ENCODE assay signal across 8 mouse cellular contexts in genomic region chr15:78422046-78422956, GRCm38 (mm10). TPM values are rescaled to one million over a fixed set of nuclear protein-coding genes. Genes with fewer than 3 reads are reported as not detected.
DNase-seq lines count a peak whose midpoint lies in the region; ATAC-seq lines count a peak whose summit lies in the region.

No protein-coding gene starts in this region.

- peaks cover 3% of the 10 kb centered on the region; the same call in 1 of the 2 replicates for H3K4me1 ChIP-seq in embryonic facial prominence, embryonic 13.5 days
- H3K4me1 ChIP-seq in heart, embryonic 13.5 days, result peaks cover 4% of the 10 kb centered on the region; the same call in 1 of the 2 replicates
- peaks cover 4% of the 10 kb centered on the region for H3K4me1 ChIP-seq in neural tube, embryonic 15.5 days

- H3K4me3 ChIP-seq in embryonic facial prominence, embryonic 13.5 days, result no peak overlapping the region
- H3K4me3 ChIP-seq in heart, embryonic 13.5 days, result no peak overlapping the region
- H3K4me3 ChIP-seq in neural tube, embryonic 15.5 days (replicated peaks), result no peak overlapping the region

- H3K27me3 ChIP-seq in embryonic facial prominence, embryonic 13.5 days, result peaks cover 10% of the 10 kb centered on the region; the same call in 1 of the 2 replicates
- peaks cover 55% of the 10 kb centered on the region for H3K27me3 ChIP-seq in heart, embryonic 13.5 days (replicated peaks)
- no peaks in the 10 kb centered on the region for H3K27me3 ChIP-seq in neural tube, embryonic 15.5 days (replicated peaks)

- no peak overlapping the region for H3K9ac ChIP-seq in embryonic facial prominence, embryonic 13.5 days
- no peak overlapping the region for H3K9ac ChIP-seq in heart, embryonic 13.5 days
- no peak overlapping the region for H3K9ac ChIP-seq in neural tube, embryonic 15.5 days (replicated peaks)

- H3K4me2 ChIP-seq in embryonic facial prominence, embryonic 13.5 days, result peak overlapping the region; percentile 27; the same call in 1 of the 2 replicates
- H3K4me2 ChIP-seq in heart, embryonic 13.5 days, result peak overlapping the region; percentile 22; the same call in 1 of the 2 replicates
- H3K4me2 ChIP-seq in neural tube, embryonic 15.5 days, result peak overlapping the region; percentile 23; the same call in 1 of the 2 replicates

- 17% methylated on average over 15 of the region's 16 CpGs for WGBS in embryonic facial prominence, embryonic 13.5 days
- WGBS in heart, embryonic 13.5 days, result 16% methylated on average over 16 of the region's 16 CpGs
- 20% methylated on average over 16 of the region's 16 CpGs for WGBS in neural tube, embryonic 15.5 days

- peak; percentile 85 for DNase-seq in CD4-positive helper T cell, adult 2 months (ENCODE audit: low read depth, low spot score)
- DNase-seq in adrenal gland, postnatal 36 days, result peak; percentile 89 to 92
- peak; percentile 85 to 86 for DNase-seq in kidney, postnatal 25 days
- peak; percentile 80 to 89 for DNase-seq in lung, adult 18-20 months
- peak; percentile 95 for DNase-seq in testis, postnatal 10 days (ENCODE audit: low spot score)

- H3K9me3 ChIP-seq in embryonic facial prominence, embryonic 13.5 days, result no peaks in the 10 kb centered on the region
- no peaks in the 10 kb centered on the region for H3K9me3 ChIP-seq in heart, embryonic 13.5 days
- no peaks in the 10 kb centered on the region for H3K9me3 ChIP-seq in neural tube, embryonic 15.5 days (replicated peaks)

- H3K36me3 ChIP-seq in embryonic facial prominence, embryonic 13.5 days, result no peaks in the 10 kb centered on the region
- no peaks in the 10 kb centered on the region for H3K36me3 ChIP-seq in heart, embryonic 13.5 days
- H3K36me3 ChIP-seq in neural tube, embryonic 15.5 days, result no peaks in the 10 kb centered on the region

- ATAC-seq in embryonic facial prominence, embryonic 13.5 days (ENCODE audit: insufficient number of reproducible peaks, insufficient read depth, low FRiP score, low TSS enrichment, low read depth), result no peak
- ATAC-seq in heart, embryonic 13.5 days (ENCODE audit: extremely low read depth, insufficient number of reproducible peaks, low FRiP score, low TSS enrichment), result no peak
- ATAC-seq in neural tube, embryonic 15.5 days (ENCODE audit: low FRiP score), result 0 out of 2 replicates have a peak, but pooled peaks have one; percentile 65

- no peak overlapping the region for H3K27ac ChIP-seq in embryonic facial prominence, embryonic 13.5 days
- H3K27ac ChIP-seq in heart, embryonic 13.5 days (replicated peaks), result no peak overlapping the region
- no peak overlapping the region for H3K27ac ChIP-seq in neural tube, embryonic 15.5 days (replicated peaks)

RNA-seq across cellular contexts. Expression of gene Kctd17, which starts 6.1 kb away (rescaled TPM):
- total RNA-seq in adrenal gland, postnatal 36 days (2021), result 10 to 100 TPM; 78.2 to 96.3 TPM
- 49.5 and 50.6 TPM in 2 replicates for polyA plus RNA-seq in embryonic facial prominence, embryonic 13.5 days (2015; fragmentation: Nextera tagmentation; extraction: Ambion mirVana)
- 22.5 and 23.0 TPM in 2 replicates for polyA plus RNA-seq in heart, embryonic 13.5 days (2015; fragmentation: Nextera tagmentation; extraction: Ambion mirVana)
- polyA plus RNA-seq in neural tube, embryonic 15.5 days (2015; fragmentation: Nextera tagmentation; extraction: Ambion mirVana), result 141 and 158 TPM in 2 replicates

RNA-seq across cellular contexts. Expression of gene Mpst, which starts 16.1 kb away (rescaled TPM):
- total RNA-seq in adrenal gland, postnatal 36 days (2021), result 10 to 100 TPM; 38.8 to 57.7 TPM
- polyA plus RNA-seq in embryonic facial prominence, embryonic 13.5 days (2015; fragmentation: Nextera tagmentation; extraction: Ambion mirVana), result 2.6 and 2.8 TPM in 2 replicates
- polyA plus RNA-seq in heart, embryonic 13.5 days (2015; fragmentation: Nextera tagmentation; extraction: Ambion mirVana), result 0.99 and 1.9 TPM in 2 replicates
- 3.2 and 3.8 TPM in 2 replicates for polyA plus RNA-seq in neural tube, embryonic 15.5 days (2015; fragmentation: Nextera tagmentation; extraction: Ambion mirVana)

RNA-seq across cellular contexts. Expression of gene Tst, which starts 16.6 kb away (rescaled TPM):
- 100 to 1,000 TPM; 276 to 330 TPM for total RNA-seq in adrenal gland, postnatal 36 days (2021)
- polyA plus RNA-seq in embryonic facial prominence, embryonic 13.5 days (2015; fragmentation: Nextera tagmentation; extraction: Ambion mirVana), result 22.6 and 25.9 TPM in 2 replicates
- polyA plus RNA-seq in heart, embryonic 13.5 days (2015; fragmentation: Nextera tagmentation; extraction: Ambion mirVana), result 12.2 and 14.2 TPM in 2 replicates
- polyA plus RNA-seq in neural tube, embryonic 15.5 days (2015; fragmentation: Nextera tagmentation; extraction: Ambion mirVana), result 16.9 and 37.0 TPM in 2 replicates

RNA-seq across cellular contexts. Expression of gene Tex33, which starts 26.6 kb away (rescaled TPM):
- not detected for total RNA-seq in adrenal gland, postnatal 36 days (2021)
- polyA plus RNA-seq in embryonic facial prominence, embryonic 13.5 days (2015; fragmentation: Nextera tagmentation; extraction: Ambion mirVana), result not detected in 2 replicates
- polyA plus RNA-seq in heart, embryonic 13.5 days (2015; fragmentation: Nextera tagmentation; extraction: Ambion mirVana), result not detected in 2 replicates
- polyA plus RNA-seq in neural tube, embryonic 15.5 days (2015; fragmentation: Nextera tagmentation; extraction: Ambion mirVana), result not detected in 2 replicates

RNA-seq across cellular contexts. Expression of gene Tmprss6, which starts 46.1 kb away (rescaled TPM):
- total RNA-seq in adrenal gland, postnatal 36 days (2021), result 1 to 10 TPM; 1.2 to 2.3 TPM
- polyA plus RNA-seq in embryonic facial prominence, embryonic 13.5 days (2015; fragmentation: Nextera tagmentation; extraction: Ambion mirVana), result 0.53 and 1.5 TPM in 2 replicates
- 0.37 and 0.45 TPM in 2 replicates for polyA plus RNA-seq in heart, embryonic 13.5 days (2015; fragmentation: Nextera tagmentation; extraction: Ambion mirVana)
- 0.05 and 0.69 TPM in 2 replicates for polyA plus RNA-seq in neural tube, embryonic 15.5 days (2015; fragmentation: Nextera tagmentation; extraction: Ambion mirVana)
